Mouse (Mus musculus): ENCODE data around the gene Slc22a13. TPM values are rescaled to one million over a fixed set of nuclear protein-coding genes. Genes with fewer than 3 reads are reported as not detected.

Gene Slc22a13
- 0.60 TPM in 1 of 4 replicates, not detected in the others for total RNA-seq (2023)

GRCm38 (mm10) chr9:119208998-119209397, at the start of gene Slc22a13:
TSS of gene Slc22a13 (minus strand) at chr9:119209098.

DNA sequence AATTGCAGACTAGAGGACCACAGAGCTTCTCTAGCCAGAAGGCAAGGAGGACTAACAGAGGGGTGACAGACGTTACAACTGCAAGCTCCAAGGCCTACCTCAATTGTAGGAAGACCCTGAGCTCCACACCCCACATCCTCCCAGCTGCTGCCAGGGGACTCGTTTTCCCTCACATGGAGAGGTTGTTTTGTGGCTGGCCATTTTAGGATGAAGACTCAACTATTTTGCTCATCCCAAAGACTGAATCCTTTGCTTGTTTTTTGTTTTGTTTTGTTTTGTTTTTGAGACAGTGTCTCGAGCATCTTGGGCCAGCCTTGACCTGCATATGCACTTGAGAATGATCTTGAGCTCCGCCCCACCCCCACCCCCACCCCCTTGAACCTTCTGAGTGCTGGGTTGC, 50.0 kb downstream of the Slc22a13 start, which contains the start of gene Gm47289:
Gene Gm47289 (plus strand): TSS at position 301 of the 400 bp plus-strand sequence.

DNA sequence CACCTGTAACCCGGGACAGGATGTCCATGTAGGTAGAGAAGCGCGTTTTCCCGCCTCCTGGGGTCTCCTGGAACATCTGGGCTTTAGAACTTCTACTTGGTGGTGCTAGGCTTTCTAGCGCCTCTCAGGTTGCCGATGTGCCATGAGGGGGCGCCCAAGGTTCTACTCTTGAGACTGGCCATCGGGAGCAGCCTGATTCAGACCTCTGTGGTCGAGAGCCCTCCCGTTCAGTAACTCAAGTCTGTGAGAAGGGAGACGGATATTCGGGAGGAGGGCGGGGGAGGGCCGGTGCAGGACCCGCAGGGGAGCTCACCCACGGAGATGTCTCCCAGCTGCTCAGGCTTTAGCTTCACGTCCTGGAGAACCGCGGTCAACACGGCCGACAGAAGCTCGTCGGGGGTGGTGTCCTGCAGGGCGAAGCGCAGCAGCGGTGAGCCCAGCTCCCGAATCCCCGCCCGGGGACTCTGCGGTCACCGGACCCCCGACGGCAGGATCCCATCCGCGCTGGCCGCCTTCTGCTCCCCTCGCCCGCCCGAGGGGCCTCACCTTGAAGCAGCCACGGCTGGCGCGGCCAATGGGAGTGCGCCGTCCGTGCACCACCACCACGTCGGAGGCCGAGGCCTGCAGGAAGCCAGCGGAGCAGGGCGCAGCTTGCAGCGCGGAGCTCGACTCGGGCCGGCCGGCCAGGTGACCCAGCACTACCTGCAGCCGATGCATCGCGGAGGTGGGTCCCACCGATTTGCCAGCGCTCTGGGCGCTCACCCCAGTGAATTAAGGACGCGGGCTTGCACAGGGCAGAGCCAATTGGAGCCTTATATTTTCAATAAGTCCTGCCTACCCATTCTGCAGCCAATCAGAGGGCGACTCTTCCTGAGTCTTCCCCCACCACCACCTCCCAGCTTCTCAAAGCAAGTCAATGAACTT, 52.4 kb downstream of the Slc22a13 start, which contains the start of gene Acaa1b:
Gene Acaa1b (minus strand): TSS at position 816 of the 924 bp plus-strand sequence.

Other genes starting within 250 kb of the Slc22a13 start
- gene Vill, start 156.3 kb downstream of the Slc22a13 start, total RNA-seq (2023) = 1.2 to 6.7 TPM (median 3.5 TPM) in 4 replicates
- not detected in 4 replicates for gene Plcd1, start 115.6 kb downstream of the Slc22a13 start, total RNA-seq (2023)
- 0.24 to 1.2 TPM in 2 of 4 replicates, not detected in the others for gene Dlec1, start 106.6 kb downstream of the Slc22a13 start, total RNA-seq (2023)
- gene Acaa1b, start 52.0 kb downstream of the Slc22a13 start, total RNA-seq (2023) = 0.49 to 1.4 TPM (median 1.0 TPM) in 4 replicates
- not detected in 4 replicates for gene Gm47289, start 49.9 kb downstream of the Slc22a13 start, total RNA-seq (2023)
- 33.2 to 42.2 TPM (median 37.1 TPM) in 4 replicates for gene Oxsr1, start 113.3 kb upstream of the Slc22a13 start, total RNA-seq (2023)
- 46.2 to 53.7 TPM (median 51.2 TPM) in 4 replicates for gene Acaa1a, start 130.6 kb upstream of the Slc22a13 start, total RNA-seq (2023)
- 31.1 to 32.3 TPM (median 31.8 TPM) in 4 replicates for gene Myd88, start 132.3 kb upstream of the Slc22a13 start, total RNA-seq (2023)
- gene Xylb, start 148.3 kb upstream of the Slc22a13 start, total RNA-seq (2023) = 0.98 to 3.2 TPM (median 1.5 TPM) in 4 replicates
- gene Slc22a14, start 156.5 kb upstream of the Slc22a13 start, total RNA-seq (2023) = not detected in 4 replicates
- gene Acvr2b, start 193.0 kb upstream of the Slc22a13 start, total RNA-seq (2023) = 0.39 to 0.43 TPM in 2 of 4 replicates, not detected in the others
- gene Exog, start 235.8 kb upstream of the Slc22a13 start, total RNA-seq (2023) = 5.2 to 8.3 TPM (median 6.7 TPM) in 4 replicates

All from B cell, adult 62 days (primary cell).